Mouse (Mus musculus) kidney, adult 2 months (tissue): Measurements from ENCODE around the gene Wnt8b. TPM values are rescaled to one million over a fixed set of nuclear protein-coding genes. Genes with fewer than 3 reads are reported as not detected.
A peak's percentile ranks its signal among the peaks of the same experiment; 100 is the strongest.

ENCODE experiments used
- DNase-seq: peaks from one replicate; pipeline ENCODE4 v3.0.0; 2021
- H3K27ac ChIP-seq: fragments of 200-500 bp; 2 replicates; pipeline ENCODE4 v1.5.1; 2012; ENCODE audit warnings: low read depth, low read length, control low read depth, inconsistent platforms; ENCODE audit not compliant: insufficient read depth
- H3K27me3 ChIP-seq: fragments of 200-500 bp; replicated peaks from 2 replicates; pipeline ENCODE4 v1.6.1; 2012; ENCODE audit warnings: mild to moderate bottlenecking, moderate library complexity, low read length, inconsistent platforms; ENCODE audit not compliant: control insufficient read depth, insufficient read depth
- H3K36me3 ChIP-seq: fragments of 200-500 bp; 2 replicates; pipeline ENCODE4 v1.6.1; 2012; ENCODE audit warnings: mild to moderate bottlenecking, moderate library complexity, low read length, inconsistent platforms; ENCODE audit not compliant: control insufficient read depth, insufficient read depth
- H3K4me1 ChIP-seq: fragments of 200-500 bp; 2 replicates; pipeline ENCODE4 v1.6.1; 2011; ENCODE audit warnings: low read length; ENCODE audit not compliant: control insufficient read depth, insufficient read depth
- H3K4me3 ChIP-seq: fragments of 200-500 bp; 2 replicates; pipeline ENCODE4 v1.5.1; 2011; ENCODE audit warnings: mild to moderate bottlenecking, low read depth, low read length, control low read depth; ENCODE audit not compliant: insufficient read depth
- CTCF ChIP-seq: fragments of 200-500 bp; conservative IDR thresholded peaks from 2 replicates; pipeline ENCODE4 v1.5.1; 2011; ENCODE audit warnings: low read depth, mild to moderate bottlenecking, control low read depth, low read length, moderate library complexity, mixed read lengths; ENCODE audit not compliant: insufficient read depth, insufficient read length
- POLR2A ChIP-seq: fragments of 200-500 bp; IDR thresholded peaks from one replicate; pipeline ENCODE4 v1.6.1; 2011; ENCODE audit warnings: low read depth, low read length, control low read depth
- WGBS: fragments of 180-500 bp; shearing (Covaris S2); methylation state at CpG from one replicate; pipeline ENCODE4 v1.1.7; 2018; 5-methylcytosine and 5-hydroxymethylcytosine counted together
- polyA plus RNA-seq: library from polyadenylated mRNA; depleted of rRNA; stranded (reverse); fragments of >200 nt; gene quantifications from 2 replicates; pipeline ENCODE4 v1.2.3, GENCODE M21; 2012; rRNA removed

The Wnt8b gene
- polyA plus RNA-seq, 1 experiment = 0.14 TPM

DNA sequence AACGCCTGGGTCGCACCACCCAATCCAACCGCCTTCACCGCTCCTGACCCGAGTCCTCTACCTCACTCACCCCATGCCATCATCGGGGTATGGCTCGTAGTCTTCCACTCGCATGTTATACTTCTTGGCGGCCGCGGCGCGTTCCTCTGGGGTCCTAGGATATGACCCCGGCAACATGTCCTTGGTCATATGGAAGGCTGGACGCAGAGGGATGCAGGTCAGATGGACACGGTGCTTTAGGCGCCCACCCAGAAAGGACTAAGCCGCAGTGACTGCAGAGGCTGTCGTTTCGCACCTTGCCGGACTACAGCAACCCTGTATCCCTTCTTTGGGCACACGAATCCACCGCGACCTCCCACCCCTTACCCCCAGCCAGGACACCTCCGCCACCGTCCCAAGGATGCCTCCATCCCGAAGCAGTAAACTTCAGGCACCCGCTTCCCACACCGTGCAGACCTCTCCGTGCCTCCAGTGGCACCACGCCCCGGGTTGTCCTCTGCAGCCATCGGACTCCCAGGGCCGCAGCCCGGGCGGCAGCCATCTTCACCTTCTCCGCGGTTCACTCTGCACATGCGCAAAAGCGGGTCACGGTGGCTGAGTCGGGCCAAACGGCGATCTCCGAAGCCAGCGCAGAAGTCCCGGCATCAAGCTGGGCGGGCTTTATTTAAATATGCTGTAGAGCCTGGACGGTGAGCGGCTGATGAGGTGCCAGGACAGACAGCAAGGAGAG is 61.8 kb downstream of the Wnt8b start, which contains the start of gene Ndufb8:
TSS of gene Ndufb8 (minus strand) at position 580 of the 730 bp plus-strand sequence.
- peaks cover 12% of the 10 kb centered on the region; the same call in 1 of the 2 replicates for H3K36me3 ChIP-seq
- WGBS = under 1% methylated on average over 50 of the region's 50 CpGs
- H3K4me3 ChIP-seq = peak within 1 kb of the TSS; percentile 90
- H3K27me3 ChIP-seq = no peaks in the 10 kb centered on the region
- peak; percentile 98 for DNase-seq
- TF ChIP-seq POLR2A (peak; percentile 84), CTCF (no peak)
- H3K4me1 ChIP-seq = peaks cover 4% of the 10 kb centered on the region; the same call in 1 of the 2 replicates
- peak within 1 kb of the TSS; percentile 88 for H3K27ac ChIP-seq

DNA sequence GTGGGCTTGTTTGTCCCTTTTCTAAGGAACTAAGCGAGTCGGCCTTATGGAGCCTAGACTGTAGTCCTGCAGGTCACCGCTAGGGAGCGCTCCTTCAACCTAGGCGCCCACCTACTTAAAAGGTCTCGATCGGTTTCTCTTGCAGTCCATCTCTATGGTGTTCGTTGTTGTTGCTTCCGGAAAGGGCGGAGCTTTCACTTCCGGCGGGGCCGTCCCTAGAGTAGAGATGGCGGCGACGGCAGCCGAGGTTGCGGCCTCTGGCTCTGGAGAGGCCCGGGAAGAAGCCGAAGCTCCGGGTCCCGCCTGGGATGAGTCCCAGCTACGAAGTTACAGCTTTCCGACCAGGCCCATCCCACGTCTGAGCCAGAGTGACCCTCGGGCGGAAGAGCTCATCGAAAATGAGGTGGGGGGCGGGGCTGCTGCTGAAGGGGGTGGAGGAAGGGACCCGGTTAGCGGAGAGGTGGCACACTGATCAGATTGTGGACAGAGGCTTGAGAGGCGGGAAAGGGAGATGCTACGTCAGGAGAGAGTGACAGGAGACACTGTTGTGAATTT is 69.5 kb downstream of the Wnt8b start, which contains the start of gene Hif1an:
TSS of gene Hif1an (plus strand) at position 199 of the 555 bp plus-strand sequence.
- DNase-seq = peak; percentile 98
- peaks cover 4% of the 10 kb centered on the region; the same call in 1 of the 2 replicates for H3K4me1 ChIP-seq
- TF ChIP-seq CTCF (peak; percentile 92), POLR2A (no peak)
- H3K4me3 ChIP-seq = peak within 1 kb of the TSS; percentile 58
- WGBS = under 1% methylated on average over 33 of the region's 33 CpGs
- peak within 1 kb of the TSS; percentile 58 for H3K27ac ChIP-seq
- peaks cover 2% of the 10 kb centered on the region for H3K36me3 ChIP-seq
- H3K27me3 ChIP-seq = no peaks in the 10 kb centered on the region

Other genes with a start within 250 kb of the Wnt8b start
- gene Scd2, start 199.8 kb upstream of the Wnt8b start, polyA plus RNA-seq = 61.3 and 63.9 TPM in 2 replicates
- gene Scd4, start 160.4 kb upstream of the Wnt8b start, polyA plus RNA-seq = 0.23 and 0.26 TPM in 2 replicates
- gene Scd1, start 85.6 kb upstream of the Wnt8b start, polyA plus RNA-seq = 3,910 and 4,173 TPM in 2 replicates
- 5.3 and 6.8 TPM in 2 replicates for gene Sec31b, start 52.4 kb downstream of the Wnt8b start, polyA plus RNA-seq
- gene Gm20538, start 59.4 kb downstream of the Wnt8b start, polyA plus RNA-seq = not detected in 2 replicates
- 1,573 and 1,885 TPM in 2 replicates for gene Ndufb8, start 62.0 kb downstream of the Wnt8b start, polyA plus RNA-seq
- gene Hif1an, start 69.4 kb downstream of the Wnt8b start, polyA plus RNA-seq = 16.4 and 17.0 TPM in 2 replicates